Mouse (Mus musculus): ENCODE measurements around the gene Car14. TPM values are rescaled to one million over a fixed set of nuclear protein-coding genes. Genes with fewer than 3 reads are reported as not detected.
"Not testable (repeated sequence)": the region's sequence is repeated elsewhere in the genome, so short reads cannot be mapped to it uniquely, and the experiment has no call there.

The Car14 gene
- polyA plus RNA-seq, 1 experiment from 2014 or later: 22.5 TPM

DNA sequence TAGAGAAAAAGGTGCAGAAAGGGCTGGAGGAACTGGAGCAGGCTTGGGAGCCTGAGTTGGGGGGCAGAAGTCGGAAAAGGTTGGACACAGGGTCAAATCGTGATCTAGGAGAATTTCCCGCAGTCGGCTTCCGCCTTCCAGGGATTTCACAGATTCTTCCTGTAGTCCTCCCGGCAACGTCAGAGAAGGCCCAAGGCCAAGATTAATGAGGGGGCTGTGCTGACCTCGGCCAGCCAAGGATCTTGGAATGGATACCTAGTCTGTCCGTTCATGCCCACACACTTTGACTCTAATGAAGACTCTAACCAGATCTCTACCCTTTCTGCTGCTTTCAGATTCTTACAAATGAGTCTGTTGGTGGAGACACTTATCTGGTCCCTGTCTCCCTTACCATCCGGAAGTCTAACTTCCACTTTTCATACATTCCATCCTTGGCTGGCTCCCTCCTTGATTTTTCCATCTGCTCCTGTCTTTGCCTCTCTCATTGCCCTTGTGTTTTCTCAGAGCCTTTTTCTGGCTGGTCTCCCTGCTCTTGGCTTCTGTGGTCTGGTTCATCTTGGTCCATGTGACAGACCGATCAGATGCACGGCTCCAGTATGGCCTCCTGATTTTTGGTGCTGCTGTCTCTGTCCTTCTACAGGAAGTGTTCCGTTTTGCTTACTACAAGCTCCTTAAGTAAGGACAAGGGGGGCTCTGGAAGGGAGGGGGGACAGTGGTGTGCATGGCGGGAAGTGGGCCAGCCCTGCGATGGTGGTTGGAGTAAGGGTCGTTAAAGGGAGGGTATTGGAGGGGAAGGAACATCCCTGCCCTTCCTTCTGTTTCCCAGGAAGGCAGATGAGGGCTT lies 10.0 kb downstream of the Car14 start:
- H3K9ac ChIP-seq (replicated peaks; ENCODE audit: low read length): peak overlapping the region; percentile 80
- peaks cover 36% of the 10 kb centered on the region for H3K4me1 ChIP-seq (ENCODE audit: insufficient read depth, low read length)
- peak overlapping the region; percentile 93 for H3K27ac ChIP-seq (ENCODE audit: low read length)
- peaks cover 7% of the 10 kb centered on the region; the same call in 1 of the 2 replicates for H3K36me3 ChIP-seq (ENCODE audit: insufficient read depth, low read length)
- no peaks in the 10 kb centered on the region for H3K9me3 ChIP-seq (ENCODE audit: low read length)
- H3K4me2 ChIP-seq (replicated peaks; ENCODE audit: low read depth, low read length): peak overlapping the region; percentile 77
- H3K4me3 ChIP-seq (ENCODE audit: low read length): peak overlapping the region; percentile 73
- peak; percentile 33; the same call in 1 of the 2 replicates for ATAC-seq (ENCODE audit: low FRiP score, low TSS enrichment)
- 3% methylated on average over 14 of the region's 16 CpGs for WGBS
- no peaks in the 10 kb centered on the region for H3K27me3 ChIP-seq (ENCODE audit: insufficient read depth, low read length)

DNA sequence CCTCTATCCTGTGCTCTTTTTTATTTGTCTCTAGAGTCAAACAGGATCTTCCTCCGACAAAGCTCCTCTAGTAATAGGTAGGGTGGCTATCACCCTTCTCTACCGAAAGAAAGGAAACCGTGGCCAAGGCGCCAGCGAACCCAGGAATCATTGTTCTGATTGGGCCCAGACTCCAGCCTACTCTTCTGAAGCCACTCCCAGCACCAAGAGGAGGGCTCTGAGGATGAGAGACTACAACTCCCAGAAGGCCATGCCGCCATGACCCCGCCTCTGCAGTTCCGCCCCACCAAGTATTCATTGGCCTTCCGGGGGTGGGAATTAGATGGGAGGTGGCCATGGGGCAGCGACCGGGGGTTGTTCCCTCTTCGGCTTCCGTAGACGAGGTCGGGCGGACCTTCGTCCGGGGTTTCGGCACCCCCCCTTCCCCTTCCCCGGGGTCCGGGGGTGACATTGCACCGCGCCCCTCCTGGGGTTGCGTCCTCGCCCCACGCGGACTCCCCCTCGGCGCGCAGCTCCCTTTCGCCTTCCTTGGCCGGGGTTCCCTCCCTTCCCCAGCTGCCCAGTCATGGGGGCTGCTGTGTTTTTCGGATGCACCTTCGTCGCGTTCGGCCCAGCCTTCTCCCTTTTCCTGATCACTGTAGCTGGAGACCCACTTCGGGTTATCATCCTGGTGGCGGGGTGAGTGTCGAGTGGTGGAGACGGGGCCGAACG lies 10.7 kb downstream of the Car14 start, which contains the start of gene Aph1a:
TSS of gene Aph1a (plus strand) at position 364 of the 711 bp plus-strand sequence.
- Histone ChIP-seq H3K4me2 (replicated peaks; ENCODE audit: low read depth, low read length) (peak within 1 kb of the TSS; percentile 77), H3K27ac (ENCODE audit: low read length) (peak within 1 kb of the TSS; percentile 93), H3K4me1 (ENCODE audit: insufficient read depth, low read length) (peaks cover 28% of the 10 kb centered on the region), H3K4me3 (ENCODE audit: low read length) (peak within 1 kb of the TSS; percentile 73), H3K9ac (replicated peaks; ENCODE audit: low read length) (peak within 1 kb of the TSS; percentile 80)
- H3K9me3 ChIP-seq (ENCODE audit: low read length); H3K27me3 ChIP-seq (ENCODE audit: insufficient read depth, low read length); H3K36me3 ChIP-seq (ENCODE audit: insufficient read depth, low read length): not testable (repeated sequence)
- peak; percentile 96 for ATAC-seq (ENCODE audit: low FRiP score, low TSS enrichment)
- 0% methylated on average over 25 of the region's 43 CpGs for WGBS

DNA sequence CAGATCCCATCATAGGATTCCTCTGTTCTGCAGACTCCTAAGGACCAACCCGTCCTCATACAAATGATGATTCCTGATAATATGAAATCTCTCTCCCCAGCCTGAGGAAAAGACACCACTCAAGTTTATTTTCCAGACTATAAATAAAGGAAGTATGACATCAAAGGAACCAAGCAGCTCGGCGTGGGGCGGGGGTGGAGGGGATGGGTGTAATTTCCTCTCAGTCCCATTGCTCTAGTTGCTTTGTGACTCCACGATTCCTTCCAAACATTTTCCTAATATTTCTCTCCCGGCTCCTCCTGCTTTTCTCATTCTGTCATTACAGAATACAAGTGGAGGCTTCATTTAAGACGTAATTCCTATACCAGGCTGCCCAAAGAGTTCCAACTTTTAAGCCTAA lies 11.4 kb downstream of the Car14 start:
- Histone ChIP-seq H3K9ac (replicated peaks; ENCODE audit: low read length) (peak overlapping the region; percentile 53), H3K27ac (ENCODE audit: low read length) (peak overlapping the region; percentile 92), H3K4me1 (ENCODE audit: insufficient read depth, low read length) (peaks cover 28% of the 10 kb centered on the region), H3K4me3 (ENCODE audit: low read length) (peak overlapping the region; percentile 73), H3K36me3 (ENCODE audit: insufficient read depth, low read length) (peaks cover 7% of the 10 kb centered on the region; the same call in 1 of the 2 replicates), H3K9me3 (ENCODE audit: low read length) (no peaks in the 10 kb centered on the region), H3K27me3 (ENCODE audit: insufficient read depth, low read length) (no peaks in the 10 kb centered on the region), H3K4me2 (replicated peaks; ENCODE audit: low read depth, low read length) (peak overlapping the region; percentile 61)
- no peak for ATAC-seq (ENCODE audit: low FRiP score, low TSS enrichment)
- 8% methylated on average over 7 of the region's 7 CpGs for WGBS

DNA sequence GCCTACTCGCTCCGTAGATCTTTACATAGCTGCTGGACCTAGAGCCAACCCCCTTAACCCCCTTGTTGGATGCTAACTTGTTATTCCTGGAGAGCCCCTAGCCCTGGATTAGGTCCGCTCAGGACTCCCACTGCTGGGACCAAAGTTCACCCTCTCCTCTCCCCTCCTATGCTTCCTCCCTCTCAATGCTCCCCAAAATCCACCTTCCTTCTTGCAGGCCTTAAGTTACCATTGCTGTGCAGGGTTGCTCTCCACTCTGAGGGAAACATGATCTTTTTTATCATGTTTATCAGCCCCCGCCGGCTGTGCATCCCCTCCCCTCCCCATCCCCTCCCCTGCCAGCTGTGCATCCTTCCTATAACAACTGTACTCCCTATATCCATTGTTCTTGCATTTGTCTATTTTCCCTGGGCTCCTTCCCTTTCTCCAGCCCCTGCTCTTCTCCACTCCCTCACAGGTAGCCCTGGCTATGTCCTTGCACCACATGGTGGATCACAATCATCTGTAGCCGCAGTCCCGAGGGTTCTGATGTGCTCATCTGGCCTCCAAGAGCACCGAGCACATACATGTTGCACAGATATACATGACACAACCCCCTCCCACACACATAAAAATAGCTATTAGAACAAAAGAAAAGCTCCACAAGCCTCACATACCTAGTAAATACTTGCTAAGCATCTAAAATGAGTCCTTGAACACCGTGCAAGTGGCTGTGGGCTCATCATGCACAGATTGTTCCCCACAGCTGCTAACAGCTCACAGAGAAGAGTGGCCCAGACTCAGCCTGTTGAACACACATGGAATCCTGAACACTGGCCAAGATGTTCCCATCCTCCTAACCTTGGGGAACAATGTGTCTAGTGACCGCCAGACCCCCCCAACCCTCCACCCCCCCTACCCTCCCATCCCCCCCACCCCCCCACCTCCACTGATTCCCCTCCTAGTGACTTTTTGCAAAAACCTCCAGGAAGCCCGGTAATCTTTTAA lies 12.1 kb downstream of the Car14 start:
- no peaks in the 10 kb centered on the region for H3K9me3 ChIP-seq (ENCODE audit: low read length)
- peak overlapping the region; percentile 37 for H3K4me3 ChIP-seq (ENCODE audit: low read length)
- H3K4me2 ChIP-seq (replicated peaks; ENCODE audit: low read depth, low read length): peak overlapping the region; percentile 61
- peak overlapping the region; percentile 92 for H3K27ac ChIP-seq (ENCODE audit: low read length)
- WGBS: 24% methylated on average over 11 of the region's 11 CpGs
- peak; percentile 40; the same call in 1 of the 2 replicates for ATAC-seq (ENCODE audit: low FRiP score, low TSS enrichment)
- peak overlapping the region; percentile 40 for H3K9ac ChIP-seq (replicated peaks; ENCODE audit: low read length)
- no peaks in the 10 kb centered on the region for H3K27me3 ChIP-seq (ENCODE audit: insufficient read depth, low read length)
- H3K36me3 ChIP-seq (ENCODE audit: insufficient read depth, low read length): 0 out of 2 replicates have a peak, but pooled peaks cover 1% of the 10 kb centered on the region
- peaks cover 31% of the 10 kb centered on the region for H3K4me1 ChIP-seq (ENCODE audit: insufficient read depth, low read length)

DNA sequence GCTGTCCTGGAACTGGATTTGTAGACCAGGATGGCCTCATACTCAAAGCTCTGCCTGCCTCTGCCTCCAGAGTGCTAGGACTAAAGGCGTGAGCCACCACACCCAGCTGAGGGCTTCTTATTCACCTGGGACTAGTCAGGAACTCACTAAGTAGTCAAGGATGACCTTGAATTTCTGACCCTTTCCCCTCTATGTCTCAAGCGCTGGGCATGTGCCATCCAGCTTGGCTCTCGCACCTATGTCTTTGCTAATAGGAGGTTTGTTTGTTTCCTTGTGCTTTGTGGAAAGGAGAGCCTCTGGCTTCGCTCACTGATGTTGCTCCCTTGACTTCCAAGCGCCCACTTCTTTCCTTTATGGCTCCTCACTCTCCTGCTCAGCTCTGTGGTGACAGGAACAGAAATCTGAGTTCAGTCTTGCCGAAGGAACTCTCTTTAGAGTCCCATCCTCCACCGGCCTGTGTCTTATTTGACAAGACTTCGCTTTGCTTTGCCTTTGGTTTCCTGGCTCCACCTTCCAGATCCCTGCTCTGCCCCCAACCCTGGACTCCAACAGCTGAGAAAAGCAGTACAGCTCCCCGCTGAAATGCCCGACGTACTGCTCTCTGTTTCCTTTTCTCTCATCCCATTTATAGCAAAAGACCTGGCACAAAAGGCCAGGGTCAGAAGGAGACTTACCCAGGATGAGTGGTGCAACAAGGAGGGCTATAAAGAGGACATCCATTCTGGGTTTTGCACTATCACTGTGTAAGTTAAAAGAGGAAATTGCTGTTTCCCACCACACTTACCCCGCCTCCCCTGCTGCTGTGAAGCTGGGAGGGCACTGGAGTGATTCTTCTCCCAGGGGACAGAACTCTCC lies 13.1 kb downstream of the Car14 start, which contains the start of gene BC028528:
TSS of gene BC028528 (minus strand) at position 795 of the 855 bp plus-strand sequence.
- WGBS: 12% methylated on average over 12 of the region's 12 CpGs
- H3K4me2 ChIP-seq (replicated peaks; ENCODE audit: low read depth, low read length): peak within 1 kb of the TSS; percentile 49
- H3K4me1 ChIP-seq (ENCODE audit: insufficient read depth, low read length): peaks cover 31% of the 10 kb centered on the region
- H3K4me3 ChIP-seq (ENCODE audit: low read length): peak within 1 kb of the TSS; percentile 37
- H3K27ac ChIP-seq (ENCODE audit: low read length): peak within 1 kb of the TSS; percentile 90
- peak within 1 kb of the TSS; percentile 40 for H3K9ac ChIP-seq (replicated peaks; ENCODE audit: low read length)
- no peaks in the 10 kb centered on the region for H3K27me3 ChIP-seq (ENCODE audit: insufficient read depth, low read length)
- H3K36me3 ChIP-seq (ENCODE audit: insufficient read depth, low read length): no peaks in the 10 kb centered on the region
- no peak; the same call in 1 of the 2 replicates for ATAC-seq (ENCODE audit: low FRiP score, low TSS enrichment)
- no peaks in the 10 kb centered on the region for H3K9me3 ChIP-seq (ENCODE audit: low read length)

DNA sequence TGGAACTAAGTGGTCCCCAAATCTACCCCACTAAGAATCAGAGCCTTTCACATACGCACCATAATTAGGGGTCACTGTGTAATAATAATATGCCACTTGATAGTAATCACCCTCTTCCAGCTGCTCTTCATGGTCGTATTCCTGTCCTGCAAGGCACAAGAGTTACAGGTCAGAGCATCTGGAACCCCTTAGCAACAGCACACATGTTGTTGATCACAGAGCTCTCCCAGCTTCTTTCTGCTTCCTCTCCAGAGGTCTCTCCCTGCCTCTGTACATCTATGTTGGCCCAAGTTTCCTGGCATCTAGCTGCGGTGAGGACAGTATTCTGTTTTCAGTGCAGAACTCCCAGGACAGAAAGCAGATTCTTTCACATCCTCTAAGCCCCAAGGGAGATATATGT lies 14.8 kb downstream of the Car14 start:
- Histone ChIP-seq H3K9me3 (ENCODE audit: low read length) (no peaks in the 10 kb centered on the region), H3K27me3 (ENCODE audit: insufficient read depth, low read length) (no peaks in the 10 kb centered on the region), H3K9ac (replicated peaks; ENCODE audit: low read length) (no peak overlapping the region), H3K4me3 (ENCODE audit: low read length) (no peak overlapping the region), H3K4me2 (replicated peaks; ENCODE audit: low read depth, low read length) (no peak overlapping the region), H3K36me3 (ENCODE audit: insufficient read depth, low read length) (no peaks in the 10 kb centered on the region), H3K27ac (ENCODE audit: low read length) (no peak overlapping the region), H3K4me1 (ENCODE audit: insufficient read depth, low read length) (peaks cover 26% of the 10 kb centered on the region)
- 72% methylated on average over 3 of the region's 3 CpGs for WGBS
- ATAC-seq (ENCODE audit: low FRiP score, low TSS enrichment): no peak

DNA sequence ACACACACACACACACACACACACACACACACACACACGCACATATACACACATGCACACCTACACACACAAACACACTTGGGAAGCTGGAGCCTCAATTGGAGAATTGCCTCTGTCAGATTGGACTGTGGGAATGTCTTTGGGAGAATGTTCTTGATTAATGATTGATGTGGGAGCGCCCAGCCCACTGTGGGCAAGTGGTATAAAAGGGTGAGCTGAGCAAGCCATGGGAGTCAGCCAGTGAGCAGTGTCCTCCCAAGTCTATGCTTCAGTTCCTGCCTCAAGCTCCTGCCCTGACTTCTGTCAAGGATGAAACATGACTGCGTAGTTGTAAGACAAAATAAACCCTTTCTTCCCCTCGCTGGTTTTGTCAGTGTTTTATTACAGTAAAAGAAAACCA lies 16.9 kb downstream of the Car14 start:
- WGBS: 44% methylated on average over 4 of the region's 4 CpGs
- ATAC-seq (ENCODE audit: low FRiP score, low TSS enrichment): peak; percentile 64; the same call in 1 of the 2 replicates
- H3K4me2 ChIP-seq (replicated peaks; ENCODE audit: low read depth, low read length): no peak overlapping the region
- no peak overlapping the region for H3K4me3 ChIP-seq (ENCODE audit: low read length)
- H3K36me3 ChIP-seq (ENCODE audit: insufficient read depth, low read length): no peaks in the 10 kb centered on the region
- H3K27ac ChIP-seq (ENCODE audit: low read length): no peak overlapping the region
- H3K9me3 ChIP-seq (ENCODE audit: low read length): no peaks in the 10 kb centered on the region
- H3K4me1 ChIP-seq (ENCODE audit: insufficient read depth, low read length): peaks cover 31% of the 10 kb centered on the region
- H3K27me3 ChIP-seq (ENCODE audit: insufficient read depth, low read length): no peaks in the 10 kb centered on the region
- H3K9ac ChIP-seq (replicated peaks; ENCODE audit: low read length): no peak overlapping the region

DNA sequence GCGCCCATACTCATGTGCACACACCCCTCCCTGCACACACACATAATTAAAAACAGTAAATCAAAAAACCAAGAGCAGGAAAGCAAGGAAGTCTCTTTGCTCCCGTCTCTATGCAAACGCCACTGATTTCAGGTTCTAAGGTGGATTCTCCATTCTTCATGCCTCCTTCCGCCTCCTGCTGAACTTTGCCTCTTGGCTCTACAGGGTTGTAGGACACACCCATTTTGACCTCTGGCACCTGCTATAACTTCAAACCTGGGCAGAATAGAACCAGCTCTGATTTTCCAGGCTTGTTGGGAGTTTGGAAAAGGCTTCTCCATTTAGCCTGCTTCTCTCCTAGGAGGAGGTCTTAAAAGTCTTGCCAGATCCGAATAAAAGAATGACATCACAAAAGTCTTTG lies 20.1 kb downstream of the Car14 start:
- H3K36me3 ChIP-seq (ENCODE audit: insufficient read depth, low read length): no peaks in the 10 kb centered on the region
- WGBS: 68% methylated on average over 5 of the region's 5 CpGs

More for the DNA sequence above, 20.1 kb downstream of the Car14 start:
- Histone ChIP-seq H3K9ac (replicated peaks; ENCODE audit: low read length) (no peak overlapping the region), H3K4me3 (ENCODE audit: low read length) (no peak overlapping the region), H3K4me1 (ENCODE audit: insufficient read depth, low read length) (peaks cover 11% of the 10 kb centered on the region; the same call in 1 of the 2 replicates), H3K4me2 (replicated peaks; ENCODE audit: low read depth, low read length) (no peak overlapping the region), H3K9me3 (ENCODE audit: low read length) (no peaks in the 10 kb centered on the region), H3K27ac (ENCODE audit: low read length) (no peak overlapping the region), H3K27me3 (ENCODE audit: insufficient read depth, low read length) (no peaks in the 10 kb centered on the region)
- no peak for ATAC-seq (ENCODE audit: low FRiP score, low TSS enrichment)

Data from kidney, embryonic 16.5 days (tissue).